Comparison of ENCODE assay signal across 19 mouse cellular contexts in the genomic region with DNA sequence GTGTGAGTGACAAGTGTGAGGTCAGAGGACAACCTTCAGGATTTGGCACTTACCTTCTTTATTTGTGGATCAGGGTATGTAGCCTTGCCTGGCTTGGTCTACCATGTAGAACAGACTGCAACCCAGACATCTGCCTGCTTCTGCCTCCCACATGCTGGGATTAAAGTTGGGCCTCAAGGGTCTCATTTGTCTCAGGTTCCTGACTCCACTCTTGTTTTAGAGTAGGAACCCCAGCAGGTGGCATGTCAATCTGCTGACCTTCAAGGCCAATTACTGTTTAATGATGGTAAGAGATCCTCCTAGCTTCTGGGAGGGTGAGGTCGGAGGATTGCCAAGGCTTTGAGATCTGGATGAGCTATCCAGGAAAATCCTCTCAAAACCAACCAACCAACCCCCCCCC. TPM values are rescaled to one million over a fixed set of nuclear protein-coding genes. Genes with fewer than 3 reads are reported as not detected.
DNase-seq lines count a peak whose midpoint lies in the region; ATAC-seq and TF ChIP-seq lines count a peak whose summit lies in the region.
"Had no signal": no experiment of that assay in that cellular context is flagged by ENCODE, and none has a peak within 500 bp of the region (broad histone marks: within the 10 kb centered on the region; RNA-seq: fewer than 3 reads in every experiment).

No protein-coding gene starts in this region.

- no peak for TF ChIP-seq CTCF in bone marrow, adult 2 months (IDR thresholded peaks at IDR 0.05; ENCODE audit: control insufficient read depth, insufficient read depth, low read length)

- H3K4me3 ChIP-seq in hindbrain, embryonic 13.5 days = no peak overlapping the region
- H3K4me3 ChIP-seq in hindbrain, embryonic 16.5 days (ENCODE audit: low read length) = no peak overlapping the region
- no peak overlapping the region for H3K4me3 ChIP-seq in midbrain, embryonic 12.5 days
- no peak overlapping the region for H3K4me3 ChIP-seq in midbrain, embryonic 14.5 days (replicated peaks; ENCODE audit: low read depth, low read length)
- no peak overlapping the region for H3K4me3 ChIP-seq in bone marrow, adult 2 months (replicated peaks; ENCODE audit: control insufficient read depth, low read depth, low read length)
- H3K4me3 ChIP-seq: myocyte had no signal

- peaks cover 33% of the 10 kb centered on the region for H3K4me1 ChIP-seq in hindbrain, embryonic 13.5 days (replicated peaks)
- peaks cover 22% of the 10 kb centered on the region for H3K4me1 ChIP-seq in hindbrain, embryonic 16.5 days (ENCODE audit: control insufficient read depth, insufficient read depth, low read depth, low read length)
- peaks cover 24% of the 10 kb centered on the region for H3K4me1 ChIP-seq in midbrain, embryonic 12.5 days
- peaks cover 22% of the 10 kb centered on the region for H3K4me1 ChIP-seq in midbrain, embryonic 14.5 days (ENCODE audit: control insufficient read depth, insufficient read depth, low read length)
- H3K4me1 ChIP-seq in bone marrow, adult 2 months (ENCODE audit: control insufficient read depth, insufficient read depth, low read length) = peaks cover 3% of the 10 kb centered on the region; the same call in 1 of the 2 replicates

- H3K36me3 ChIP-seq in hindbrain, embryonic 13.5 days = no peaks in the 10 kb centered on the region
- H3K36me3 ChIP-seq in hindbrain, embryonic 16.5 days (ENCODE audit: control insufficient read depth, insufficient read depth, low read length) = no peaks in the 10 kb centered on the region
- H3K36me3 ChIP-seq in midbrain, embryonic 12.5 days = no peaks in the 10 kb centered on the region
- H3K36me3 ChIP-seq in midbrain, embryonic 14.5 days (ENCODE audit: control insufficient read depth, insufficient read depth, low read length) = no peaks in the 10 kb centered on the region
- H3K36me3 ChIP-seq: heart, embryonic 13.5 days; midbrain, embryonic 13.5 days had no signal

- H3K9me3 ChIP-seq in hindbrain, embryonic 13.5 days = 0 out of 2 replicates have a peak, but pooled peaks cover under 1% of the 10 kb centered on the region
- H3K9me3 ChIP-seq in hindbrain, embryonic 16.5 days (ENCODE audit: control insufficient read depth, low read length) = no peaks in the 10 kb centered on the region
- no peaks in the 10 kb centered on the region for H3K9me3 ChIP-seq in midbrain, embryonic 12.5 days
- no peaks in the 10 kb centered on the region for H3K9me3 ChIP-seq in midbrain, embryonic 14.5 days (ENCODE audit: control insufficient read depth, low read length)
- H3K9me3 ChIP-seq: G1E; heart, embryonic 13.5 days; limb, embryonic 10.5 days; midbrain, embryonic 13.5 days had no signal

- H3K27me3 ChIP-seq in hindbrain, embryonic 13.5 days = no peaks in the 10 kb centered on the region
- H3K27me3 ChIP-seq in hindbrain, embryonic 16.5 days (replicated peaks; ENCODE audit: control insufficient read depth, insufficient read depth, low read length) = no peaks in the 10 kb centered on the region
- no peaks in the 10 kb centered on the region for H3K27me3 ChIP-seq in midbrain, embryonic 12.5 days
- H3K27me3 ChIP-seq in midbrain, embryonic 14.5 days (ENCODE audit: control insufficient read depth, insufficient read depth, low read length) = no peaks in the 10 kb centered on the region
- H3K27me3 ChIP-seq: heart, embryonic 13.5 days; midbrain, embryonic 13.5 days had no signal

- peak overlapping the region; percentile 66 for H3K4me2 ChIP-seq in hindbrain, embryonic 13.5 days
- H3K4me2 ChIP-seq in hindbrain, embryonic 16.5 days (ENCODE audit: low read length) = no peak overlapping the region; the same call in 1 of the 2 replicates
- H3K4me2 ChIP-seq in midbrain, embryonic 12.5 days (replicated peaks) = 0 out of 2 replicates have a peak overlapping the region, but pooled peaks have one; percentile 73
- no peak overlapping the region for H3K4me2 ChIP-seq in midbrain, embryonic 14.5 days (ENCODE audit: low read length)

- no peak for DNase-seq in midbrain, embryonic 14.5 days
- peak; percentile 78 for DNase-seq in ES-CJ7 (ENCODE audit: low read depth, low spot score)
- DNase-seq in left cerebral cortex, adult 11 months (ENCODE audit: low spot score) = no peak
- DNase-seq: adrenal gland, postnatal 36 days; cerebellum, adult 8-10 months; embryo, embryonic 11 days; kidney, adult 8-10 months; kidney, postnatal 25 days; lung, adult 2 months; right cerebral cortex, postnatal 4 days had no signal

- H3K9ac ChIP-seq in hindbrain, embryonic 13.5 days = no peak overlapping the region
- no peak overlapping the region for H3K9ac ChIP-seq in hindbrain, embryonic 16.5 days (ENCODE audit: low read depth, low read length)
- no peak overlapping the region for H3K9ac ChIP-seq in midbrain, embryonic 12.5 days (replicated peaks)
- no peak overlapping the region for H3K9ac ChIP-seq in midbrain, embryonic 14.5 days (replicated peaks; ENCODE audit: low read length)

- 52% methylated on average over 1 of the region's 1 CpGs for WGBS in hindbrain, embryonic 13.5 days
- WGBS in hindbrain, embryonic 16.5 days = 80% methylated on average over 1 of the region's 1 CpGs
- 71% methylated on average over 1 of the region's 1 CpGs for WGBS in midbrain, embryonic 12.5 days
- WGBS in midbrain, embryonic 14.5 days = 80% methylated on average over 1 of the region's 1 CpGs
- WGBS in bone marrow, adult 2 months = 82% methylated on average over 1 of the region's 1 CpGs

- TF ChIP-seq POLR2A in bone marrow, adult 2 months (IDR thresholded peaks at IDR 0.05; ENCODE audit: borderline replicate concordance, control insufficient read depth, low read depth, low read length) = no peak

- no peak overlapping the region for H3K27ac ChIP-seq in hindbrain, embryonic 13.5 days
- no peak overlapping the region for H3K27ac ChIP-seq in hindbrain, embryonic 16.5 days (ENCODE audit: low read depth, low read length)
- H3K27ac ChIP-seq in midbrain, embryonic 12.5 days (replicated peaks) = no peak overlapping the region
- no peak overlapping the region for H3K27ac ChIP-seq in midbrain, embryonic 14.5 days (replicated peaks; ENCODE audit: low read depth, low read length)
- H3K27ac ChIP-seq in bone marrow, adult 2 months (ENCODE audit: control insufficient read depth, insufficient read depth, low read depth, low read length, poor library complexity) = peak overlapping the region; percentile 56; the same call in 1 of the 2 replicates
- H3K27ac ChIP-seq: limb, embryonic 10.5 days; midbrain, embryonic 13.5 days had no signal

- ATAC-seq in hindbrain, embryonic 13.5 days (ENCODE audit: low FRiP score) = no peak
- ATAC-seq in hindbrain, embryonic 16.5 days = no peak
- no peak for ATAC-seq in midbrain, embryonic 12.5 days (ENCODE audit: low FRiP score, low read depth)
- no peak for ATAC-seq in midbrain, embryonic 14.5 days (ENCODE audit: low FRiP score, low TSS enrichment)
- ATAC-seq: midbrain, embryonic 13.5 days had no signal

RNA-seq across cellular contexts. Expression of gene Tbl1xr1, which starts 2.5 kb away (rescaled TPM):
- polyA plus RNA-seq in hindbrain, embryonic 13.5 days (2015; fragmentation: Nextera tagmentation; extraction: Ambion mirVana) = 17.4 and 18.8 TPM in 2 replicates
- 10.2 and 13.1 TPM in 2 replicates for polyA plus RNA-seq in hindbrain, embryonic 16.5 days (2015; fragmentation: Nextera tagmentation; extraction: Ambion mirVana)
- polyA plus RNA-seq in midbrain, embryonic 12.5 days (2016; fragmentation: Nextera tagmentation; extraction: Ambion mirVana) = 35.2 and 36.8 TPM in 2 replicates
- polyA plus RNA-seq in midbrain, embryonic 14.5 days (2014; fragmentation: Nextera tagmentation; extraction: Ambion mirVana) = 25.3 and 26.2 TPM in 2 replicates
- polyA plus RNA-seq in bone marrow, adult 2 months (2011; ENCODE audit: insufficient read depth, insufficient read length, low replicate concordance, missing spikeins) = 10.8 and 32.5 TPM in 2 replicates

Comparison
In these comparisons a context has a peak if more than half of its experiments do, and no peak if none do; other contexts are left out.
1. H3K4me2 ChIP-seq: peak in hindbrain, embryonic 13.5 days (single experiment) and midbrain, embryonic 12.5 days (single experiment); none in hindbrain, embryonic 16.5 days (single experiment) and midbrain, embryonic 14.5 days (single experiment).